ENCODE assay signal across 18 mouse cellular contexts in genomic region chr12:108230077-108230476, GRCm38 (mm10). TPM values are rescaled to one million over a fixed set of nuclear protein-coding genes. Genes with fewer than 3 reads are reported as not detected.
"Had no signal": no experiment of that assay in that cellular context is flagged by ENCODE, and none has a peak within 500 bp of the region (broad histone marks: within the 10 kb centered on the region; RNA-seq: fewer than 3 reads in every experiment).

No protein-coding gene starts in this region.

- H3K4me2 ChIP-seq: limb, embryonic 15.5 days; liver, embryonic 11.5 days; lung, embryonic 14.5 days; neural tube, embryonic 13.5 days; stomach, embryonic 15.5 days had no signal

- H3K27me3 ChIP-seq: limb, embryonic 15.5 days; neural tube, embryonic 13.5 days; stomach, embryonic 15.5 days had no signal

- H3K36me3 ChIP-seq: limb, embryonic 15.5 days; neural tube, embryonic 13.5 days; stomach, embryonic 15.5 days had no signal

- H3K9ac ChIP-seq: limb, embryonic 15.5 days; liver, embryonic 14.5 days; liver, postnatal 0 days; lung, embryonic 14.5 days; neural tube, embryonic 13.5 days; stomach, embryonic 15.5 days had no signal

- DNase-seq: kidney, postnatal 25 days; layer of hippocampus, adult 9-11 months; liver, postnatal 0 days; lung, embryonic 14.5 days; retina, postnatal 1 day; right cerebral cortex, postnatal 25 days; spleen, adult 18-20 months; thymus, postnatal 25 days had no signal

- H3K9me3 ChIP-seq: limb, embryonic 15.5 days; neural tube, embryonic 13.5 days; stomach, embryonic 15.5 days had no signal

- H3K4me3 ChIP-seq: layer of hippocampus, adult 2 months; limb, embryonic 15.5 days; myocyte; neural tube, embryonic 13.5 days; stomach, embryonic 15.5 days had no signal

- H3K27ac ChIP-seq: layer of hippocampus, adult 2 months; limb, embryonic 15.5 days; liver, embryonic 14.5 days; macrophage; neural tube, embryonic 13.5 days; stomach, embryonic 15.5 days had no signal

- ATAC-seq: liver, postnatal 0 days; midbrain, embryonic 16.5 days had no signal

RNA-seq across cellular contexts. Expression of gene Ccdc85c, which starts 45.1 kb away (rescaled TPM):
- total RNA-seq: monocyte, adult 5-6 weeks had no signal
